Mouse (Mus musculus) G1E (cell line): ENCODE results near the gene Cbx7.

Source experiments
- CTCF ChIP-seq: IDR thresholded peaks from 2 replicates; pipeline ENCODE4 v1.5.1; 2012; ENCODE audit warnings: low read depth, low read length, inconsistent platforms, mixed read lengths
- GATA1 ChIP-seq: IDR thresholded peaks from 2 replicates; pipeline ENCODE4 v1.6.1; 2012; ENCODE audit warnings: borderline replicate concordance, low read length, inconsistent platforms, mixed read lengths

GRCm38 (mm10) chr15:79942541-79942940 is 28.4 kb downstream of the Cbx7 start:
- TF ChIP-seq CTCF: no peak
- TF ChIP-seq GATA1: no peak
